Mouse (Mus musculus): ENCODE data around the gene Mapkbp1.
A peak's percentile ranks its signal among the peaks of the same experiment; 100 is the strongest.

Gene Mapkbp1

GRCm38 (mm10) chr2:120008672-120009071 is 36.2 kb downstream of the Mapkbp1 start:
- DNase-seq (ENCODE audit: low spot score): no peak

GRCm38 (mm10) chr2:120011462-120012200 is 39.1 kb downstream of the Mapkbp1 start:
- DNase-seq (ENCODE audit: low spot score): peak; percentile 73

GRCm38 (mm10) chr2:120012924-120013323 is 40.4 kb downstream of the Mapkbp1 start:
- DNase-seq (ENCODE audit: low spot score): no peak

GRCm38 (mm10) chr2:120013831-120014486 is 41.5 kb downstream of the Mapkbp1 start:
- no peak for DNase-seq (ENCODE audit: low spot score)

GRCm38 (mm10) chr2:120015882-120016281 is 43.4 kb downstream of the Mapkbp1 start:
- no peak for DNase-seq (ENCODE audit: low spot score)

GRCm38 (mm10) chr2:120017599-120017998 is 45.1 kb downstream of the Mapkbp1 start:
- DNase-seq (ENCODE audit: low spot score): no peak

- no peak for DNase-seq (ENCODE audit: low spot score)
These were observed 51.8 kb downstream of the Mapkbp1 start for GRCm38 (mm10) chr2:120024337-120024736.

GRCm38 (mm10) chr2:120026984-120027949 is 54.8 kb downstream of the Mapkbp1 start, which contains the start of the genes Jmjd7 and Gm28042:
Jmjd7 (plus strand) TSS chr2:120027483.
Gm28042 (plus strand) TSS chr2:120027493.
- DNase-seq (ENCODE audit: low spot score): peak; percentile 93

- DNase-seq (ENCODE audit: low spot score): no peak
These were observed 55.4 kb downstream of the Mapkbp1 start for GRCm38 (mm10) chr2:120027950-120028331.

GRCm38 (mm10) chr2:120030380-120030779 is 57.9 kb downstream of the Mapkbp1 start:
- DNase-seq (ENCODE audit: low spot score): no peak

- no peak for DNase-seq (ENCODE audit: low spot score)
These were observed 60.4 kb downstream of the Mapkbp1 start, which contains the start of gene Pla2g4b for GRCm38 (mm10) chr2:120032726-120033467. Pla2g4b (plus strand) TSS chr2:120033417.

GRCm38 (mm10) chr2:120033726-120034125 is 61.2 kb downstream of the Mapkbp1 start:
- peak; percentile 59 for DNase-seq (ENCODE audit: low spot score)

- DNase-seq (ENCODE audit: low spot score): no peak
These were observed 65.2 kb downstream of the Mapkbp1 start for GRCm38 (mm10) chr2:120037744-120038143.

GRCm38 (mm10) chr2:120040991-120041390 is 68.5 kb downstream of the Mapkbp1 start:
- no peak for DNase-seq (ENCODE audit: low spot score)

GRCm38 (mm10) chr2:120044101-120044603 is 71.7 kb downstream of the Mapkbp1 start:
- peak; percentile 34 for DNase-seq (ENCODE audit: low spot score)

- no peak for DNase-seq (ENCODE audit: low spot score)
These were observed 72.2 kb downstream of the Mapkbp1 start for GRCm38 (mm10) chr2:120044676-120045075.

- DNase-seq (ENCODE audit: low spot score): no peak
These were observed 74.2 kb downstream of the Mapkbp1 start for GRCm38 (mm10) chr2:120046486-120047310.

GRCm38 (mm10) chr2:120048173-120048572 is 75.7 kb downstream of the Mapkbp1 start:
- DNase-seq (ENCODE audit: low spot score): no peak

GRCm38 (mm10) chr2:120049632-120050274 is 77.3 kb downstream of the Mapkbp1 start:
- peak; percentile 74 for DNase-seq (ENCODE audit: low spot score)

- DNase-seq (ENCODE audit: low spot score): no peak
These were observed 78.9 kb downstream of the Mapkbp1 start for GRCm38 (mm10) chr2:120051405-120051804.

All from urinary bladder, postnatal 14 days (tissue).